In the genomic region with DNA sequence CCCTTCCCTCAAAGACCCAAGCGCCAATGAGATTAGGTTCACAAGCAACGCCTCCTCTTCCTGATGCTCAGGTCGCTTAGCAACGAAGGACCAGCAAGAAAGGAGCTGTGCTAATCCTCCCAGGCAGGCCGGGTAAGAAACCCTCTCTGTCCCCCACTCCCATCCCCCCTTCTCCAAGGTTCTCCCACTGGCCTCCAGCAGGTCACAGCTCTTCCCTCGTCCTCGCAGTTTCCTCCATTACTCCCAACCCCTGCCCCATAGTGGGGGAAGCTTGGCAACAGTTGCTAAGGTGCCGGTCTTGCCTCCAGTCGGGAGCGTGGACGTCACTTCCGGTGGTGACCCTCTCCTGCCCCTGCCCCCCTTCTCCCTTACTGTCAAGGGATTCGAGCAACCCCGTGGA, we compare ENCODE assay signal across 8 mouse cellular contexts. TPM values are rescaled to one million over a fixed set of nuclear protein-coding genes. Genes with fewer than 3 reads are reported as not detected.
A peak's percentile ranks its signal among the peaks of the same experiment; 100 is the strongest.
DNase-seq lines count a peak whose midpoint lies in the region; ATAC-seq and TF ChIP-seq lines count a peak whose summit lies in the region.

No protein-coding gene starts in this region.

- ATAC-seq in hindbrain, embryonic 13.5 days (ENCODE audit: low FRiP score): peak; percentile 80
- ATAC-seq in lung, embryonic 14.5 days (ENCODE audit: insufficient read depth): peak; percentile 3; the same call in 1 of the 2 replicates
- no peak for ATAC-seq in erythroblast, adult 5-6 weeks (replicated peaks; ENCODE audit: low FRiP score, poor library complexity, severe bottlenecking)

- peaks cover 34% of the 10 kb centered on the region for H3K36me3 ChIP-seq in hindbrain, embryonic 13.5 days
- peaks cover 36% of the 10 kb centered on the region for H3K36me3 ChIP-seq in lung, embryonic 14.5 days (ENCODE audit: insufficient read depth)

- H3K27ac ChIP-seq in hindbrain, embryonic 13.5 days: peak overlapping the region; percentile 99
- no peak overlapping the region for H3K27ac ChIP-seq in lung, embryonic 14.5 days (ENCODE audit: low read depth)

- H3K4me3 ChIP-seq in hindbrain, embryonic 13.5 days: peak overlapping the region; percentile 41
- peak overlapping the region; percentile 18 for H3K4me3 ChIP-seq in lung, embryonic 14.5 days (ENCODE audit: low read depth, low read length)

- 0% methylated on average over 14 of the region's 14 CpGs for WGBS in hindbrain, embryonic 13.5 days
- WGBS in lung, embryonic 14.5 days: under 1% methylated on average over 14 of the region's 14 CpGs

- peak overlapping the region; percentile 91 for H3K4me2 ChIP-seq in hindbrain, embryonic 13.5 days
- peak overlapping the region; percentile 53 for H3K4me2 ChIP-seq in lung, embryonic 14.5 days

- no peaks in the 10 kb centered on the region for H3K27me3 ChIP-seq in hindbrain, embryonic 13.5 days
- no peaks in the 10 kb centered on the region for H3K27me3 ChIP-seq in lung, embryonic 14.5 days (ENCODE audit: insufficient read depth, low read length)

- H3K9ac ChIP-seq in hindbrain, embryonic 13.5 days: peak overlapping the region; percentile 80
- H3K9ac ChIP-seq in lung, embryonic 14.5 days: no peak overlapping the region

- peaks cover 70% of the 10 kb centered on the region for H3K4me1 ChIP-seq in hindbrain, embryonic 13.5 days (replicated peaks)
- peaks cover 32% of the 10 kb centered on the region for H3K4me1 ChIP-seq in lung, embryonic 14.5 days (ENCODE audit: insufficient read depth)

- peak; percentile 66 for DNase-seq in T-cell, adult 2 months (ENCODE audit: low spot score)
- DNase-seq in cerebellum, postnatal 14 days: peak; percentile 87 to 89
- DNase-seq in frontal cortex, postnatal 25 days (ENCODE audit: low spot score in 2 of 2): peak; percentile 77 to 80
- DNase-seq in layer of hippocampus, postnatal 10 days (ENCODE audit: low spot score in 2 of 2): peak; percentile 86 to 89
- DNase-seq in lung, embryonic 14.5 days: peak; percentile 82
- peak; percentile 62 for DNase-seq in ovary, postnatal 14 days (ENCODE audit: low spot score)

- no peaks in the 10 kb centered on the region for H3K9me3 ChIP-seq in hindbrain, embryonic 13.5 days
- H3K9me3 ChIP-seq in lung, embryonic 14.5 days (ENCODE audit: low read depth, low read length): no peaks in the 10 kb centered on the region

- TF ChIP-seq CTCF in lung, embryonic 14.5 days (IDR thresholded peaks at IDR 0.05; ENCODE audit: low read depth): no peak

RNA-seq across cellular contexts. Expression of gene Nat14, which starts 0.7 kb away (rescaled TPM):
- 25.4 and 27.7 TPM in 2 replicates for polyA plus RNA-seq in hindbrain, embryonic 13.5 days (2015; fragmentation: Nextera tagmentation; extraction: Ambion mirVana)
- 10 to 100 TPM; 57.9 to 67.4 TPM for total RNA-seq in layer of hippocampus, postnatal 10 days (2021)
- 1.4 and 2.3 TPM in 2 replicates for polyA plus RNA-seq in lung, embryonic 14.5 days (2014; fragmentation: Nextera tagmentation; extraction: Ambion mirVana)
- 1.7 TPM in 1 of 2 replicates, not detected in the other for total RNA-seq in erythroblast, adult 5-6 weeks (2015; ENCODE audit: low replicate concordance)
- 2.5 TPM in 1 of 2 replicates, not detected in the other for total RNA-seq in erythroblast, adult 5-6 weeks (2017; ENCODE audit: low replicate concordance)

RNA-seq across cellular contexts. Expression of gene Ssc5d, which starts 3.1 kb away (rescaled TPM):
- 0.73 and 1.3 TPM in 2 replicates for polyA plus RNA-seq in hindbrain, embryonic 13.5 days (2015; fragmentation: Nextera tagmentation; extraction: Ambion mirVana)
- total RNA-seq in layer of hippocampus, postnatal 10 days (2021): 1 to 10 TPM; 2.9 to 3.0 TPM
- polyA plus RNA-seq in lung, embryonic 14.5 days (2014; fragmentation: Nextera tagmentation; extraction: Ambion mirVana): 2.1 and 2.2 TPM in 2 replicates
- not detected in 2 replicates for total RNA-seq in erythroblast, adult 5-6 weeks (2015; ENCODE audit: low replicate concordance)
- 0.28 TPM in 1 of 2 replicates, not detected in the other for total RNA-seq in erythroblast, adult 5-6 weeks (2017; ENCODE audit: low replicate concordance)

RNA-seq across cellular contexts. Expression of gene Zfp628, which starts 7.5 kb away (rescaled TPM):
- 3.6 and 4.9 TPM in 2 replicates for polyA plus RNA-seq in hindbrain, embryonic 13.5 days (2015; fragmentation: Nextera tagmentation; extraction: Ambion mirVana)
- total RNA-seq in layer of hippocampus, postnatal 10 days (2021): 10 to 100 TPM; 14.3 TPM
- 4.2 and 4.3 TPM in 2 replicates for polyA plus RNA-seq in lung, embryonic 14.5 days (2014; fragmentation: Nextera tagmentation; extraction: Ambion mirVana)
- total RNA-seq in erythroblast, adult 5-6 weeks (2015; ENCODE audit: low replicate concordance): 1.7 and 2.3 TPM in 2 replicates
- 1.5 and 2.0 TPM in 2 replicates for total RNA-seq in erythroblast, adult 5-6 weeks (2017; ENCODE audit: low replicate concordance)

RNA-seq across cellular contexts. Expression of gene Gm36210, which starts 16.2 kb away (rescaled TPM):
- polyA plus RNA-seq in hindbrain, embryonic 13.5 days (2015; fragmentation: Nextera tagmentation; extraction: Ambion mirVana): 0.26 and 0.45 TPM in 2 replicates
- under 1 TPM in 1 of 2 experiments, not detected in 1; 0.45 TPM for total RNA-seq in layer of hippocampus, postnatal 10 days (2021)
- not detected in 2 replicates for polyA plus RNA-seq in lung, embryonic 14.5 days (2014; fragmentation: Nextera tagmentation; extraction: Ambion mirVana)
- total RNA-seq in erythroblast, adult 5-6 weeks (2015; ENCODE audit: low replicate concordance): not detected in 2 replicates
- total RNA-seq in erythroblast, adult 5-6 weeks (2017; ENCODE audit: low replicate concordance): not detected in 2 replicates

RNA-seq across cellular contexts. Expression of gene Sbk2, which starts 41.7 kb away (rescaled TPM):
- 0.25 TPM in 1 of 2 replicates, not detected in the other for polyA plus RNA-seq in hindbrain, embryonic 13.5 days (2015; fragmentation: Nextera tagmentation; extraction: Ambion mirVana)
- not detected for total RNA-seq in layer of hippocampus, postnatal 10 days (2021)
- 0.13 and 0.46 TPM in 2 replicates for polyA plus RNA-seq in lung, embryonic 14.5 days (2014; fragmentation: Nextera tagmentation; extraction: Ambion mirVana)
- not detected in 2 replicates for total RNA-seq in erythroblast, adult 5-6 weeks (2015; ENCODE audit: low replicate concordance)
- total RNA-seq in erythroblast, adult 5-6 weeks (2017; ENCODE audit: low replicate concordance): not detected in 2 replicates

Comparison
In these comparisons a context has a peak if more than half of its experiments do, and no peak if none do; other contexts are left out.
1. RNA of gene Nat14, which starts 0.7 kb away (total RNA-seq): 57.9 to 67.4 TPM in layer of hippocampus, postnatal 10 days; 1.7 to 2.5 TPM in erythroblast, adult 5-6 weeks; every median in the first group is over 10 times any median in the second.
2. RNA of gene Zfp628, which starts 7.5 kb away (total RNA-seq): 14.3 TPM in layer of hippocampus, postnatal 10 days; 1.5 to 2.3 TPM in erythroblast, adult 5-6 weeks; every median in the first group is over 4 times any median in the second.
3. Peak in every context shown above with its lines, with median percentiles within 50 percentile points of each other: DNase-seq.